Mouse (Mus musculus) spleen, postnatal 36 days (tissue): ENCODE data around the gene Ifitm2.

Experiments used
- DNase-seq, 2 experiments: peaks; one replicate each; pipeline ENCODE4 v3.0.0; 2022; ENCODE audit warnings: low spot score in 2 of 2, mixed read lengths in 1 of 2

The Ifitm2 gene

GRCm38 (mm10) chr7:140943356-140943755 is 12.4 kb downstream of the Ifitm2 start:
- DNase-seq = no peak

- no peak for DNase-seq
Observed at GRCm38 (mm10) chr7:140942811-140943210, 13.0 kb downstream of the Ifitm2 start.

- no peak for DNase-seq
Observed at GRCm38 (mm10) chr7:140942341-140942740, 13.4 kb downstream of the Ifitm2 start.

DNA sequence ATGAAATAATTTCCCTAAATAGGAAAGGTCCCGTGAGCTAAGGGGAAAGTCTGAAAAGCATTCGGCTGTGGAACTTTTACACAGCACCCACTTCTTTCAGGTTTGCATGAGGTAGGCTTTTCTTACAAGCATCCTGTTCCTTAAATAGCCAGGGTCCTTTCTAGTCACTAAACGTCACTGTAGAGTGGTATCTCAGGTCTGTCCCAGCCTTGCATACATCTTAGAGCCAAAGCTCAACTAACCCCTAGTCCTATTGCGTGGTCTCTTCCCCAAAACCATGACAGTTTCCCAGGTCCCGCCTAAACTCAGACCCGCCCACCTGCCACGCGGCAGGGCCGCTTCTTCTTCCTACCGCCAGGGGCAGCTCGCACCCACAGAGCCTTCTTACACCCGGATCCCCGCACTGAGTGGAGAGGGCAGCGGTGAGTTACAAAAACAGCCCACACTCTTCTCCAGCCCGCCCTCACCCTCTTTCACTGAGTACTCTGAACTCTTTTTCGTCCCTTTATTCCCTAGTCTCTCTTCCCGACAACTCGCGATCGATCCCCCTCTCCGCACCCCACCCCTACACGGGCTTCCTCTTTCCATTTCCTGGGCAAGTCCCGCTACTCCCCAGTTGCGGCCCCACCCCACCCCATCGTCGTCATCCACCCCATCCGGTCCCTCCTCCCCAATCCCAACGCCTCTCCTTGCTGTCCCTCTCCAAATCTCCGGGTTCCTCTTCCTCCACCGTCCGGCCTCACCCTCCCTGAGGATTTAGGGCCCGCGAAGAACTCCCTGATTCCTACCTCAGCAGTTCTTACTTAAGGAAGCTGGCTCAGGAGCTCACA is 14.3 kb downstream of the Ifitm2 start, which contains the start of gene Pgghg:
Gene Pgghg (plus strand): TSS at position 170 of the 830 bp plus-strand sequence.
- peak; percentile 86 to 87 for DNase-seq

DNA sequence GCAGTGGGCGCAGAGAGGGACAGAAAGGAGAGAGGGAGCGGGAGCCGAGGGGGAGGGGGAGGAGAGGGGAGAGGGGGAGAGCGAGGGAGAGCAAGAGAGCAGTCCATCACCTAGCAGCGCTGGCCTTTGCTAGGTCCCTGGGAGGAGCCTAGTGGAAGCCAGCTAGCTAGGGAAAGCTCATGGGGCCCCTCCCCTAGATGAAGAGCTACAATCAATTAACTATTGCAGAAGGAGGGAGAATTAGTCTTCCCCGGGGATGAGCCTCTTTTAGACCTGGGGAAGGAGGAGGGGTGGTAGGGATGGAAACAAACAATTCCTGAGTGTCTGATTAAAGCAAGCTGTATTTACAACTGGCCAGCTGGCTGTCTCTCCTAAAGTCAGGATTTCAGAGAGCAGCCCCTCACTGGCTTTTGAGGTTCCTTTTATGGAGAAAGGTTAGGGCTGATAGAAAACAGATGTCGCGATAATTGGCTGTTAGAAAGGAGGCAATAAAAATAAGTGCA is 16.1 kb downstream of the Ifitm2 start:
- no peak for DNase-seq

DNA sequence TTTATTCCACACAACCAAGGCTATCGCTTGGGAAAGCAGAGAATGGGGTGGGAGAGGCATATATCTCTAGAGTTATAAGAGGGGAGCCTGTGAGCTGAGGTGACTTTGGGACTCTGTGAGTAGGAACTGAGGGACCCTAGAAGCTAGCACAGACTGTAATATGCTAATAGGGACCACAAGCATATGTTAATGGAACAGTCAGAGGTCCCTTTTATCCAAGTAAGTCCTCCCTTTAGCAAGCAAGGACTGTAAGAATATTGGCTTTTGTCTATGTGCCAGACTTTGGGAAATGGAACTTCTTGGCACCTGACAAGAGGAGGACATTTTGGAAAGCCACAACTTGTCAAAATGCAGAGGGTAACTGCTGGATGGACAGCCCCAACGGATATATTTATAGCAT is 16.9 kb downstream of the Ifitm2 start:
- DNase-seq = no peak

GRCm38 (mm10) chr7:140938436-140938835 is 17.4 kb downstream of the Ifitm2 start:
- no peak for DNase-seq

GRCm38 (mm10) chr7:140927181-140927580 is 28.6 kb downstream of the Ifitm2 start:
- no peak for DNase-seq

DNA sequence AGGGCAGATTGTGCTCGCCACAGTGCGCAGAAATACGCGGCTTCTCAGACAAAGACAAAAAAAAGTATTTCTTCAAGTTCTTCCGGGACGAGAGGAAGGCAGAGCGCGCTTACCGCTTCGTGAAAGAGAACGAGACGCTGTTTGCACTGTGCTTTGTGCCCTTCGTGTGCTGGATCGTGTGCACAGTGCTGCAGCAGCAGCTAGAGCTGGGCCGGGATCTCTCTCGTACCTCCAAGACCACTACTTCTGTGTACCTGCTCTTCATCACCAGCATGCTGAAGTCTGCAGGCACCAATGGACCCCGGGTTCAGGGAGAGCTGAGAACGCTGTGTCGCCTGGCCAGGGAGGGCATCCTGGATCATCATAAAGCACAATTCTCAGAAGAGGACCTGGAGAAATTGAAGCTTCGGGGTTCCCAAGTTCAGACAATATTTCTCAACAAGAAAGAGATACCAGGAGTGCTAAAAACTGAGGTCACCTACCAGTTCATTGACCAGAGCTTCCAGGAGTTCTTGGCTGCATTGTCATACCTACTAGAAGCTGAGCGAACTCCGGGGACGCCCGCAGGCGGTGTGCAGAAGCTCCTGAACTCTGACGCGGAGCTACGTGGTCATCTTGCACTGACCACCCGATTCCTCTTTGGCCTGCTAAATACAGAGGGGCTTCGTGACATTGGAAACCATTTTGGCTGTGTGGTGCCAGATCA is 32.6 kb downstream of the Ifitm2 start:
- no peak for DNase-seq

DNA sequence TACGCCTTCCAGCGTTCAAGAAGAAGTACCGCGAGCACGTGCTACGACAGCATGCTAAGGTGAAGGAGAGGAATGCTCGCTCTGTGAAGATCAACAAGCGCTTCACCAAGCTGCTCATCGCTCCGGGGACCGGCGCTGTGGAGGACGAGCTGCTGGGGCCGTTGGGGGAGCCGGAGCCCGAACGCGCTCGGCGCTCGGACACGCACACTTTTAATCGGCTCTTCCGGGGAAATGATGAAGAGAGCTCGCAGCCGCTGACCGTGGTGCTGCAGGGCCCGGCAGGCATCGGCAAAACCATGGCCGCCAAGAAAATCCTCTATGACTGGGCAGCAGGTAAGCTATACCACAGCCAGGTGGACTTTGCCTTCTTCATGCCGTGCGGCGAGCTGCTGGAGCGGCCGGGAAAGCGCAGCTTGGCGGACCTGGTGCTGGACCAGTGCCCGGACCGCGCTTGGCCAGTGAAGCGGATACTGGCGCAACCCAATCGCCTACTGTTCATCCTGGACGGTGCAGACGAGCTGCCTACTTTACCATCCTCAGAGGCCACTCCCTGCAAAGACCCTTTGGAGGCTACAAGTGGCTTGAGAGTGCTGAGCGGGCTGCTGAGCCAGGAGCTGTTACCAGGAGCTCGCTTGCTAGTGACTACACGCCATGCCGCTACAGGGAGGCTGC is 33.3 kb downstream of the Ifitm2 start:
- DNase-seq = no peak

GRCm38 (mm10) chr7:140921225-140921975 is 34.4 kb downstream of the Ifitm2 start:
- no peak for DNase-seq

DNA sequence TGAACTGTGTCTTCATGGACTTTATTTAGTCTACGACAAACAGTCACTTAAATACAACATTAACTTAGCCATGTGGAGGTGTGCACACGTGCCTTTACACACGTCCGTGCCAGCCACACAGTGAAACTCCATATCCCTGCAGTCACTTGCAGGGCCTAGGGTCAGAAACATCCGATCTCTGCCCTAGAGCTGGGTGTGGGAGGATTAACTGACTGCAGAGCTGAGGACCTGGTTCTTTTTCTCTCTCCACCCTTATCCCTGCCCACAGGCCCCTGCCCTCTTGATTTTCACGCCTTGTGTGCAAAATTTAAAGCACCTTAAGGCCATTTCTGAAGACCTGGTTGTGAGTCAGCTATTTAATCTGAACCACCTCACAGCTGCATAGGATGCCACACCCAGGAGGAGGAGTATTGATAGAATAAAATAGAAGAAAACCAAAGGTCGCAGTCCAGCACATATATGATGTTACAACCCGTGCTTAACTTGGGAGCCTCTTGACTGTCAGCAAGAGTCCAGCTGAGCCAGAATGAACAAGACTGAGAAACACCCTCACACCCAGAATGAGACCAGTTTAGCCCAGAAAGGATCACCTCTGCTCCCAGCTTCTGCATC is 35.3 kb downstream of the Ifitm2 start, which contains the start of gene Nlrp6:
Gene Nlrp6 (plus strand): TSS at position 485 of the 612 bp plus-strand sequence.
- no peak for DNase-seq

- no peak for DNase-seq
Observed at GRCm38 (mm10) chr7:140919911-140920310, 35.9 kb downstream of the Ifitm2 start.

GRCm38 (mm10) chr7:140914031-140914690 is 41.6 kb downstream of the Ifitm2 start:
- no peak for DNase-seq

GRCm38 (mm10) chr7:140912846-140913482 is 42.8 kb downstream of the Ifitm2 start:
- DNase-seq = no peak

DNA sequence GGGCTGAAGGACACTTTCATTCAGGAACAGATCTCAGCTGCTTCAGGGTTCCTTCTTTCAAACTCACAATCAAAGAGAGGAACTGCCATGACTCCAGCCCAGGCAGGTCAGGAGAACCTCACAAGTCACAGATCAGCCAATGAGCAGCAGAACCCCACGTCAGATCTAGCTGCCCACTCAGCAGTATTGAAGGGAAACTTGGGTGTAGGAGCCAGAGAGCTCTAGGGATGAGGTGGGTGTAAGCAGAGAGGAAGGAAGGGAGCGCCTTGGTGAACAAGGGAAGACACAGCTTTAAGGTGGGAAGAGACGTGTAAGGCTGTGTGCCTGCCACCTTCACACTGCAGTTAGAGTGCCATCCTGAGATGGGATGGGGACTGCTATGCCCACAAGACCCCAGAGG is 43.5 kb downstream of the Ifitm2 start:
- no peak for DNase-seq

GRCm38 (mm10) chr7:140908634-140909107 is 47.1 kb downstream of the Ifitm2 start:
- peak; percentile 53 to 59 for DNase-seq

DNA sequence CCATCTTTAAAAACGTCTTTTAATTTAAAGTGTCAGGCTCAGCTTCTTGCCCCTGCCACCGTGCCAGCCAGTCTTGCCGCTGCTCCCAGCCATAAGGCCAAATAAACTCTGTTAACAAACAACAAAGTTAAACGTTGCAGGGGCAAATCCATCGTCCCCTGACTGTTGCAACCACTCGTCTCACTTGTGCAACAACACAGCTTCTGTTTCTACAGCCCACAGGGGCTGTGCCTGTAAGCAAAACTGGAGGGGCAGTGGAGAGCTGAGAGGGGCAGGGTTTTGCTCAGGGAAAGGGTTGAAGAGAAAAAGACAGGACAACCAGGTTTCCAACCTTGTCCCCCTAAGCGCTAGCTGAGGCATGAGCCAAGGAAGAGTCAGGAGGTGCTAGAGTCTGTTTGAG is 47.6 kb downstream of the Ifitm2 start:
- DNase-seq = no peak

- no peak for DNase-seq
Observed at GRCm38 (mm10) chr7:140907697-140908096, 48.1 kb downstream of the Ifitm2 start.

DNA sequence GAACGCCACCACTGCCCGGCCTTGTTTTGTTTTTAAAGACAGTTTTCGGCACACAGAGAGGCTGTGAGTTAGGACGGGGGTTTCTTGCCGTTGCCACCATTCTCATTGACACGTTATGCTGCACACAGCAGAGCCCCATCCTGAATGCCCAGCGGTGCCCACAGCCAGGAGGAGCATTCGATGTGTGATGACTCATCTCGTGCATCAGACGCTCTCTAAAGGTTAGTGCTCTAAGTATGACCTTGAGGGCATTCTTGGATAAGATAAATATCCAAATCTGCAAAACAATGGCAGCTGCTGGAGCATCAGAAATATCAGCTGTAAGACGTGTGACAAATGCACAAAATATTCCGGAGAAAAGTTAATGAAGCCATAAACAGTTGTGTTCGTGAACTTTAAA is 48.7 kb downstream of the Ifitm2 start:
- DNase-seq = no peak
